Mouse (Mus musculus) lung, postnatal 25 days (tissue): ENCODE measurements around the gene Rab4a.

Source experiments
- DNase-seq: peaks from one replicate; pipeline ENCODE4 v3.0.0; 2022; ENCODE audit warnings: low spot score

Gene Rab4a

DNA sequence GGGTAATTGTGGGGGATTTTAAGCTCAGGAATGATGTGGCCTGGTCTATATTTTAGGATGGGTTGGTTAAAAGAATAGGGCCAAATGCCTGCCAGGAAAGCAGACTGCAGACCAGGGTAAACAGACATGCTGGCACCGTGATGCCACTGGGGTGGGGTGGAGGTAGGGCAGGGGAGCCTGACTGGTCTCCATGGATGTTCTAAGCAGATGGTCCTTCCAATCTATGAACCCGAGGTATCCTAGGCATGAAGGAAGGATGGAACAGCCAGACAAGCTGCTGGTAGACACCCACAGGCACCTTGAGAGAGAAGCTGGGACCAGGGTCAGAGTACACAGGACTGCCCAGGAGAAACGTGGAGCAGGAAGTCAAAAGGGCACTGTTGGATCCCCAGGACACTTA is 41.8 kb downstream of the Rab4a start:
- DNase-seq = no peak

DNA sequence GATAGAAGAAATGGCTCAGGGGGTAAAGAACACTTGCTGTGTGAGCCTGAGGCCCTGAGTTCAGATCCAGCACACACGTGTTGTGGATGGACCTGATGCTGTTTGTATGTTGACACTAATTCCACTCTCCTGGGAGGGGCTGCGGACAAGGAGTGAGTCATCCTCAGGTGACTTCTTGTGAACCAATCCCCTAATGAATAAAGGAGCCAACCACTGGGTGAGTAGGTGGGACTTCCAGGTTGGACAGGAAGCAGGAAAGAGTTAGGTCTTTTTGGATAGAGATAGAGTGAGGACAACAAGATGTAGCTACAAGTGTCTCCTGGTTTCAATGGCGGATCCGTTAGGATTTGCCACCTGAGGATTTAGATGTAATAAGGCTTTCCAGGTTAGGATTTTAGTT is 43.6 kb downstream of the Rab4a start:
- DNase-seq = no peak

DNA sequence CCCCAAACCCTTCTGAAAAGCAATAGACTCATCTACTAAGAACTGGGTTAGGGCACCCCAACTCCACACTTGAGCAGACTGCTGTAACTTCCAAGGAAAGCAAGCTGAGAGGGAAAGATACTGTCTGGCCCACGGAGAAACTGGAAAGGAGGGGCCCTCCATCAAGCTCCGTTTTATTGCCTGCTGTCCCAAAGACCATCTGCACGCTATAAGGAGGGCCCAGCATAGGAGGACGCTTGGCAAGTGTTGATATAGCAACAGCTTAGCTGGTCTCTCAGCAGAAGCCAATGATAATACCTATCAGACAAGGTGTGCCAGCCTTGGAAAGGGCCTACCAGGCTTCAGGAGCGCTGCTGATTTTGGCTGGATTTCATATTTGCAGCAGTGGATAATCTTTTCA is 45.8 kb downstream of the Rab4a start:
- DNase-seq = no peak

DNA sequence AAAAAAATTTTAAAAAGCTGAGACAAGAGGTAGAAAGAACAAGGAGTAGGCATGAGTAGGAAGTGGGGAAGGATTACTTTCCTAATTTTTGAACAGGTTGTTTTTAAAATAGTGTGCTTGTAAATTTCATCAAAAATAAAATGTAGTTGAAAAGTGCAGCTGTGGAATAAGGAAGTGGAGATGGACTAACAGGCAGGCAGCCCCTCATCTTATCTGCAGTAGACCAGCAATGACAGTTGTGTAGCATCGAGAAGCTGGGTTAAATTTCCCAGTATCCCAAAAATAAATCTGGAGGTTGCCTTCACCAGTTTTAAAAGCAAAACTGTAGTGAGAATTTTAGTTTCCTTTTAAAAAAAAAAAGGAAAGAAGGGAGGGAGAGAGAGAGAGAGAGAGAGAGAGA is 48.5 kb downstream of the Rab4a start:
- no peak for DNase-seq

DNA sequence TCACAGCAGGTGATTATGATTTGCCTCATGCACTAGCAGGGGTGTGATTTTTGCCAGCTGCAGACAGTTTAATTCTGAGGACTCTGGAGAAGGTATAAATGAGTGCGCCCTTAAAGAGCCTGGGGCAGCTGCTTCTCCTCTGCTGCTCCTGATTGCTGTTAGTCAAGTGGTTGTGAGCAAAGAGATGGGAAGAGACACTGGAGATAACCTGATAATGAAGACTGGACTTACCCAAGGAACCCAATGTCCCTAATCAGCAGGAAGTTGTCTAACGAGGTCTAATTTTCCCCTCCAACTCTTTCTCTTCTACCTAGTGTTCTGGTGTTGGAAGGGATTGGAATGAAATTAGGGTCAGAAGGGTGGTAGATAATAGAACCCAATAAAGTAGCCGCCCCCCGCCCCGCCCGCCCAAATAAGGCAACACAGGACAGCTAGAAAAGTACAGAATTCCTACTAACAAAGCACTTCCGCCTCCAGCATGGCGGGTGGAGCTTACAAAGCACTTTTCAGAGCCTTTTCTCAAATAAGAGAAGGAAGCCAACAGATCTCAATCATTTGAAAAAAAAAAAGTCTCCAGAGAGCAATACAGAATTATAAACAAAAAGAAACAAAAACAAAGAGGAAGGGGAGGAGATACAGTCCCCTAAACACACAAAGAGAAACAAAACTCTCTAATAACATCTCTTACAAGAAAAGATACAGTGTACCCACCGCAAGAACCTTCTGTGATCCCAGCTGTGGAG is 49.1 kb downstream of the Rab4a start:
- no peak for DNase-seq

DNA sequence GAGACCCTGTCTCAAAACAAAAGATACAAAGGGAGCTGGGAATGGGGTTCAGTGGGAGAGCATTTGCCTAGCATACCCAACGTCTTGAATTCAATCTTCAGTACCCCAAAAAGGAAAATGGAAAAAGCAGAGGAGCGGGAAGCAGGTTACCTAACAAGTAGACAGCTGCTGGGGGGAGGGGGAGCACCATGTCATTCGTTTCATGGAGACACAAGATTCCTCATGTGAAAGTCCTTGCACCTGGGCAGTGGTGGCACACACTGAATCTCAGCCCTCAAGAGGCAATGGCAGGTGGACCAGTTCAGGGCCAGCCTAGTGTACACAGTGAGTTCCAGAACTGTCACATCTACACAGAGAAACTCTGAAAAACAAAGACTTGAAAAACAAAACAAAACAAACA is 51.6 kb downstream of the Rab4a start:
- no peak for DNase-seq

DNA sequence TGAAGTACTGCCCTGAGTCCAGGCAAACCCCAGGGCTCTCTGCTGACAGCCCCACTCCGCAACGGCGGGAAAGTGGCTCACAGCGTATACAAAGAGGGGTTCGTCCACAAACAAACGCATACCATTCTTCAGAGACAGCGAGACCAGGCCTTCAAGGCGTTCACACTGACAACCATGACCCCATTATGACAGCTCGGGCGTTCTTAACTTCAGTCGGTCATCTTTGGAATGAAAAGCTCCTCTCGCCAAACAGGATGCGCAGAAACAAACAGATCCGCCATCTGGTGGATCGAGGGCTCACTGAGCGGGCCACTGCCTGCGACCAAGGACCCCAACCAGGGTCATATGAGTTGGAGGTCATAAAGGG is 52.8 kb downstream of the Rab4a start:
- peak; percentile 1 for DNase-seq

DNA sequence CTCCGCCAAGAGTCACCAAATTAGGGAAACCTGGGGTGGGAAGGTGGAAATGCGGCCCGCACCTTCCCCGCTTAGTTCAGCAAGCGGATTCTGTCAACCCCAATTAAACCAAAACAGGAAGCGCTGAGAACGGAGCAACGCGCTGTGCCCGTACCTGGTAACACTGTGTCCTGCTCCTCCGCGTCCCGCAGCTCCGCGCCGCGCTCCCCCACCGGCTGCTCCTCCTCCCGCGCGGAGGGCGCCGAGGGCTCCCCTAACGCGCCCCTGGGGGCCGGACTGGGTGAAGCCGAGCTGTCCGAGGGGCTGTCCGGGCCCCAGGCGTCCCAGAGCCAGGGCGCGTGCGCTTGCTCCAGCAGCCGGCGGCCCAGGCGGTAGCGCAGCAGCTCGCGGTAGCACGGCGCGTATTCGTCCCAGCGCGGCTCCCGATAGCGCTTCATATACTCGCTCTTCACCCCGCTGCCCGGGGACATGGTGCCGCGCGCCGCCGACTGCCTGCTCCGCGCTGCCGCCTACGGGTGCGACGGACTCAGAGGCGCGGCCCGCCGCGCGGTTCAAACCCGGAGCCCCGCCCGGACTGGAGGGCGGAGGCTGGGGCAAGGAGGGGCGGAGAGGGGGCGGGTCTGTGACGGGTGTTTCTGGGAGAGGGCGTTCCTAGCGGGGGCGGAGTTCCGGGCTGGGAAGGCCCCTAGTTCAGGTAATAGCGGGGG is 53.3 kb downstream of the Rab4a start:
- DNase-seq = peak; percentile 91

DNA sequence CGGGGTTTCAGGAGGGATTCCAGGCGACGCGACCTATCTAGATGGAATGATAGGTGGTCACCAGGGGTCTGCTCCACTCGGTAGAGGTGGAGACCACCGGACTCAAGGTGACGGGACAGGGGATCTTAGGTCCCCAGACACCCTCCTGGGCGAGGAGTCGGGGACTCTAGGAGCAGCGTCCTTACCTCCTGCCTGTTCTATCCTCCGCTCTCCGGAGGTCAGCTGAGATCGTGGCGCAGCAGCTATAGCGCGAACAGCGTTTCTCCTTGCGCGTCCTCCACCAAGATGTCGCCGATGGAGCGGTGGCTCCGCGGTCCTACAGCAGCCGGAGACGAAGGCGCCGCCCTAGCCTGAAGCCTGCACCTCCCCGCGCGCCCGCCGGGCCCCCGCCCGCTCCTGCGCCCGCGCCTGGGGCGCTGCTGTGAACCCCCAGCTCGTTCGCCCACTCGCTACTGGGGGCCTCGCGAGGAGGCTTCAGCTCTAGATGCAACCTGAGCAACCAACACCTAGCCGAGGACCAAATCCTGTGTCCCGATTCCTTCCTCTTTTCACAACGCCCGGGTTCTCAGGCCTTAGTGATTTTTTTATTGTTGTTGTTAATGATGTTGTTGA is 54.0 kb downstream of the Rab4a start, which contains the start of gene Ccsap:
Gene Ccsap (minus strand): TSS at position 562 of the 612 bp plus-strand sequence.
- DNase-seq = peak; percentile 14

DNA sequence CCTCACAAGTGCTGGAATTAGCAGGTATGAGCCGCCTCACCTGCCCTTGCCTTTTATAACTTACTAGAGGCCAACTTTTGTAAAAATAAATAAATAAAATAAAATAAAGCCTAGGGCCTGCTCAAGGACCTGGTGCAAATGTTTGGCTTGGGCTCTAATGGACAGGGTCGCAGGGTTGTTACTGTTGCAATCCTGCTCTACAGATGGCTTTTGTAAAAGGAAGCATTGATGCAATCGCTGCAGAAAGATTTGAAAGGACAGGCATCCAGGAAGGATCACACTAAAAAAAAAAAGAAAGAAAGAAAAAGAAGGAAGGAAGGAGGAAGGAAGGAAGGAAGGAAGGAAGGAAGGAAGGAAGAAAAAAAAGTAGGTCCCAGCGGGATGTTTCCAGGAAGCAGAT is 54.6 kb downstream of the Rab4a start:
- DNase-seq = no peak

DNA sequence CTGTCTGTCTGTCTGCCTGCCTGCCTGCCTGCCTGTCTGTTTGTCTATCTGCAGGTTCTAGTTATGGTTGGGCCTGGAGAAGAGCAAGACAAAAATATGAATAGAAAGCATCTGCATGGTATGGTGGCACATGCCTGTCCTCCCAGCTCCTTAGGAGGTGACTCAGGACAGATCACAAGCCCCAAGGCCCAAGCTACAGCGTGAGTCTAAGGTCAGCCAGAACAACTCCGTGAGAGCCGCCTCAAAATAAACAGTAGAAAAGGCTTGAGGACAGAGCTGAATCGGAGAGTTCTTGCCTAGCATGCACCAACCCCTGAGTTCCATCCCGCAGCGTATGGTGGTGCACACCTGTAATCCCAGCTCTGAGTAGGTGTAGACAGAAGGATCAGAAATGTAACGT is 60.0 kb downstream of the Rab4a start:
- no peak for DNase-seq

DNA sequence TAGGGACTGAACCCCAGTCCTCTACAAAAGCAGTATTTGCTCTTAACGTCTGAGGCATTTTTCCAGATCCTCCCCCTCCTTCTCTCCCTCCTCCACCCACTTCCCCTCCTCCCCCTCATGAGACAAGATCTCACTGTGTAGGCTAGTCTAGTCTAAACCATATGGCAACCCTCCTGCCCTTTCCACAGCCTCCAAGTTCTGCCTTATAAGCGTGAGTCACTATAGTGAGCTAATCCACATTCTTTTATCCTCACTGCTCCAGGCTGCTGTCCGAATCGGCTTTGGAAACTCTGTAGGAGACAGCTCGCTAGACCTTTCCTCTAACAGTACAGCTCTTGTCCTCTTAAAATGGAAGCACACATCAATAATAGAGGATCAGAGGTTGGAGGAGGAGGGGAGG is 61.2 kb downstream of the Rab4a start:
- DNase-seq = no peak

DNA sequence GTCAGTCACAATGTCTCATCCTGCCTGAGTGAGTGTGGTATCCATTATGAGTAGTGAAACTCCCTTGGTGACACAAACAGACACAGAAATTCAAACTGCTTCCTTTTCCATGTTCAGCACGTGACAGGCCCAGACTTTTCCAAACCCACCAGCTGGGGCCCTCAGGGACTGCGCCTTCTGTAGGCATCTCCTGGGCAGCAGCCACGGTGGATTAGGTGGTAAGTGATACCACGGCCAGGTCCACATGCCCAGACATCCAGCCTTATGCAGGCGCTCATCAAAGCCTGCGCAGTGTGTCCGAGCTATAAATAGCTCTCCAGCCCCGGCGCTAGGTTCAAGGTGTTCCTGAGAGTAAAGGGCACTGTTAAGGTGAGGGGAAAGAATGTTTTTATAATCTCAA is 66.3 kb downstream of the Rab4a start:
- no peak for DNase-seq

DNA sequence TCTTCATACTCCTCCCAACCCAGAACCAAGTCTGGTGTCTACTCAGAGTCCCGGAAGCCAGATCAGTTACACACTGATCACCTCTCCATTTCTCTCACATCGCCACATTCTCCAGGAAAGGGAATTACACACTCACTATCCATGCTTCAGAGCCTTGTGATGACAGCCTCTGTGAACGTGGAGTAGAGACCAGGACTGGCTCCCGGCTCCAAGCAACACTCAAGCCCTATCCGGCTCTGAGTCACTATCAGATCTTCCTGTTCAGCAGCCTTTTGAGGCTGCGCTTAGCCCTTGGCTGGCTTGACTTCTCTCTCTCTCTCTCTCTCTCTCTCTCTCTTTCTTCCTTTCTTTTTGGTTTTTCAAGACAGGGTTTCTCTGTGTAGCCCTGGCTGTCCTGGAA is 67.6 kb downstream of the Rab4a start:
- DNase-seq = no peak

DNA sequence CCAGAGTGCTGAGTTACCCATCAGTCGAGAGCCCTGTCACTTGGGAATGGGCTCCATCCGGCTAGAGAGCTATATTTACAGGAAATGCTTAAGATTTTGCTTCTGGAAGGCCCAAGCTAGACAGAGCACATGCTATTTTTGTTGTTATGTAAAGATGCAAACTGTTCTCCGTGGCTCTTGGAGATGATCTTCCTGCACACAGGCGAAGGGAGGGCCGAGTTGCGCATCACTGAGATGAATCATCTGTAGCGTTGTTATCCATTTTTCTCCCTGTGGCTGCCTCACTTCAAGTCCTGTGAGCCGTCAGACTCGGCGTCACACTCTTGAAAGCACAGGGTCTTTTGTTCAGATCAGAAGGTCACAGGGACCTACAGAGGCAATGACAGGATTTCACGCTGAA is 68.5 kb downstream of the Rab4a start:
- no peak for DNase-seq

DNA sequence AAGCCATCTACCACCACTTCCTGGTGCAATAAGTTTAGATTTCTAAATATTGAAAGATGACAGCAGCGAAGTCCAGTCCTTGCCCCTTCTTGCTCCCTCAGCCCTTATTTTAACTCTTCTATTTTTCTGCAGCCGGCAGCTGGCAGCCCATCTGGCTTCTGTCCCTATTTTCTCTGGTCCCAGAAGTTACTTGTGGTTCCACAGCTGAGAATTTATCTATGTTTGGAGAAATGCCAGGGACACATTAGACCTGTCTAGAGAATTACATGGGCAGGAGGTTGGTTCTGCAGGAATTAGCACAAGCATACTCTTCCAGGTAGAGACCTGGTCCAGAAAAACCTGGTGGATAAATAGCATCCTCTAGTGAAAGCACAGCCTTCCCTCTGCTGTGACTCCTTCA is 72.1 kb downstream of the Rab4a start:
- DNase-seq = no peak

DNA sequence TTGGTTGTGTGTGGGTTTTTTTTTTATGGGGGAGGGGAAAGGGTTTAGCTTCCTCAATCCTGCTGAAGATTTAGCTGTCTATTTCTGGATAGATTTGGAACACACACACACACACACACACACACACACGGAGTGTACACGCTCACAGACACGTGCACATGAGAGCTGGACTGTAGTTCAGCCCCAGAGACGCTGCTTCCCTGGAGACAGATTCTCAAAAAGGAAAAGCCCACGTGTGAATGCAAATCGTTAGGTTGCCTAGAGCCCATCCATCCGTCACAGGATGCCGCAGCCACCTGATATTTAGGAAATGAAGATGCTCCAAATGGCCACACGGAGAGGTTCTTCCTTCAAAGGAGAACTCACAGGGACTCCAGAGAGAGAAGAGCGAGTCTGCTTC is 74.5 kb downstream of the Rab4a start:
- no peak for DNase-seq

DNA sequence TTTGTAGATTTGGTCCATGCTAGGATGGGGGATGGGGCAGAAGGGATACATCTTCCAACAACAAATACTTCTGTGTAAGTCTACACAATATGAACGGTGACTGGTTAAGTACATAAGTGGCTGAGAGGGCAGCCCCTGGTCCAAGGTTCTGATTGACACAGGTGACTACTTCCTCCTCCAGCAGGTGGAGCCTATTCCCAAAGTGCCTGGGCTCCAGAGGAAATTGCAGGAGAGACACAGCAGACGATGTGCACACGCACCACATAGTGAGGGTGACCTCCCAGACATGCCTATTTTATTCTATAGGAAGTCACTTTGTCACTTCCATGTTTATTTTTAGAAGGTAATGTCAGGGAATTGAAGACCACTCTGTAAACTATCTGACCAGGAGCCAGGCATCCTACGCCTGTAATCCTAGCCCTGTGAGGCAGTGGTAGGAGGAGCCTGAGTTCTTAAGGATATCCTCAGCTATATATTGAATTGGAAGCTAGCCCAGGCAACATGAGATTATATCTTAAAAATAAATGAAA is 75.1 kb downstream of the Rab4a start:
- no peak for DNase-seq

DNA sequence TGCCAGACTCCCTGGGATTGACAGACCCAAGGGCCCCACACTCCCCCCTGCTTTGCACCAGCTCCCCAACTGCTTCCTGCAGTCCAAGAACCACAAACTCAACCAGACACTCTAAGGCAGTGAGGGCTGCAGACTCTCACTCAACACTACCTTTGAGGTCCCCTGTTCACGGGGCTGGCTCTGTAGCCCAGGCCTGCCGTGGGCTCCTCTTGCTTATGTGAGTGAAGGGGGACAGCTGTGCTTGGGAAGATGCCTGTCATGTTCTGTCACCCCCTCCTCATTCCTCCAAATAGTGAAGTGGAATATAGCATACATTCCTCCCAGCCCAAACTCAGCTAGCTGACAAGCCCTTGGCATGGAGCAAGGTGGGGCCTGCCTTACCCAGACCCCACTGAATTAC is 76.6 kb downstream of the Rab4a start:
- no peak for DNase-seq

DNA sequence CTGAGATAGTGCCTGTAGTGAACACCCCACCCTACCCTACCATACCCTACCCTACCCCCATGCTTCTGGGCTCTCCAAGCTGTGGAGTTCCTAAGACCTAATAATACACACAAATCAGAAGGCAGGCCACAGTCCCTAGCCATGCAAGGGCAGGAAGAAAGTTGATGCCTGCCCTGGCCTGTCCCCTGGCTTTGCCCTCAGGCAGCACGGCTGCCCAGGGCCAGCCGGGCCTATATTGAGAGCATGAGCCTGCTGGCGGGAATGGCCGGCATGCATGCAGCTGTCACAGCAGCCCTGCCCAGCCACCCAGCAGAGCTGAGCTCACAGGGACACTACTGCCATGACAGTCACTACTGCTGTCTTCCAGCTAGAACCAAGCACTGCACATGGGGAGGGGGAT is 77.3 kb downstream of the Rab4a start:
- DNase-seq = no peak
